Mouse (Mus musculus): ENCODE results near the gene Mki67. TPM values are rescaled to one million over a fixed set of nuclear protein-coding genes. Genes with fewer than 3 reads are reported as not detected.

Mki67 gene
- total RNA-seq, 2 experiments from 2014 or later: 96.2 to 108 TPM

DNA sequence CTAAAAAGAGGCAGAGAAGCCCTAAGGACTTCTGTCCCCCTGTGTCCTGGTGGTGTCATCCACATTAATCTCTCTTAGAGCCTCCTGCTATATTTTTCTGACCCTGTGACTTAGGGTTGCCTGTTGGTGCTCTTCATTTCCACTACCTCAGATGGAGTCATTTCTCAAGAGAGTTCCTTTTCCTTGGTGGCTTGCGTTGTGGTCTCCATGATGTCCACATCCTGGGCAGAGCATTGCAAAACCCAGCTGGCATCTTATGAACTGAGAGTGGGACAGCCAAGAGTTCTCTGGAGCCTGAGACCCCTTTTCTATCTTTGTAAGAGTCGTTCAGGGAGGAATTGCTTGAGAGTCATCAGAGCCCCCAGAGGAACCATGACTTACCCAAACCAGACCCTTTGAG is 49.8 kb downstream of the Mki67 start:
- no peak for DNase-seq

DNA sequence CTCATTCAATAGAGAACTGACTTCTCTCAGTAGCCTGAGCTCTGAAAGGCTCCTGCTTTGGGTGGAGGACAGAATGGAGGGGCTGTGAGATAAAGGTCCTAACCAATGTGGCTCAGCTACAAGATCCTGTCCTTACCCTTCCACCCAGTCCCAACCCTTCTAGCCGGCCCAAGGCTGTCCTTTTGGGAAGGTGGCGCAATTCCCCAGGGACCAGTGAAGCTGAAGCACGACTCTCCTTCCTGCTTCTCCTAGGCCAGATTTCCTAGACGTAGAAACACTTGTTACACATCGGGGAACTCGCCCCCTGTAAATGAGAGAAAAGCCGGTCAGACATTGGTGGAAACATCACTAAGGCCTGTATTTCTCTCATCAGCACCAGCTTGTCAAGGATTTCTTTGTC is 52.0 kb downstream of the Mki67 start:
- no peak for DNase-seq

DNA sequence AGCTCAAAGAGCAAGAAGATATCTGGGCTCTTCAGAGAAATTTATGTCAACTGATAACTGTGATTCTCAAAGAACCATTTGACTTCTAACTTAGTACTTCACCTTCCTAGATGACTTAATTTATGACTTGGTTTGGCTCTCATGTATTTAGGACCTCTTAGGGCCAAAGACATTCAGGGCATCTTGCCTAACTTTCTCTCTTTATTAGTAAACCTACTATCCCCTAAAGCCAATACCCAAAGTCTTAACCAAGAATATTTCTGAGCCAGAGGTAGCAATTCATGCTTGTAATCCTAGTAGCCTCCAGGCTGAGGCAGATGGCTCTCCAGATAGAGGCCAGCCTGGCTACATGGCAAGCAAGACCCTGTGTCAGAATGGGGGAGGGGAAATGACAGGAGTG is 55.8 kb downstream of the Mki67 start:
- DNase-seq: no peak

DNA sequence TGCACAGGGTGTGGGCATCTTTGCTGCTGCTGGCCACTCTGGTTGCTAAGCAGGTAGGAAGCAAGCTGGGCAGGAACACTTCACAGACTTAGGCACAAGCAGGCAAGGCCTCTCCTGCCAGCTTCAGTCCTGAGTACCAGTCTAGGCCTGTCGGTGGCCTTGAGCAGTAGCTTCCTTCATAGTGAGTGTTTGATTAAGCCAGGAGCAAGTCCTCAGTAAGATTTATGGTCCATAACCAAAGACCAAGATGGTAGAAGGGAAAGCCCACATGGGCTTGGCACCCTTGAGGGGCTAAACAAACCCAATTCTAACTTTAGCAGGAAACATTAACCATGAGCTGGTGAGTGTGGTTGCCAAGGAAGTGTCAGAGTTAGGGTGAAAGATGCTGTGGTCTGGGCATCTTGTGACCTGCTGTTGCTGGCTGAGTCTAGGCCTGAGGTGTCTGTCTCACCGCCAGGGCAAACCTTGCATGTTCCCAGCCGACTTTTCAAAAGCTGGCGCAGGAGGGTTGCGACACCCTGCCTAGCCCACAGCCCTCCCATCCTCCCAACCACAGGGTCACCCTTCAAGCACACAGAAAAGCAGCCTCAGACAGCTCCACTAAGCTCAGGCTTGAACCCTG is 56.7 kb downstream of the Mki67 start:
- DNase-seq: no peak

DNA sequence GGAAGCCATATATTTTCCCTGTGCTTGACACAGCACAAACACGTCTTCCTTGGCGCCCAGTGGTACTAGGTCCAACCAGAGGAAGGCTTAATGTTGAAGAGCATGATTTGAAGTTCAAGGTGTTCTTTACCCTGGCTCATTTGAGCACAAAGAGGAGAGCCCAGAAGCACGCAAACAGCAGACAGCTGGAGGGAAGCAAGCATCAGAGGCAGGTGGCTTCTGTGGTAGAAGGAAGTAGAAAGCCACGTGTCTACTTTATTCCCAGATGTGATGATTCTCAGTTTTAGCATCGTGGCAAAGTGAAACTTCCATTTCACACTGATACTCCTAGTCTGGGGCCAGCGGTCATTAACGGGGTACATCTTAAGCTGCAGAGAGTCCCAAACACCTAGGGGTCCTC is 58.0 kb downstream of the Mki67 start:
- no peak for DNase-seq

DNA sequence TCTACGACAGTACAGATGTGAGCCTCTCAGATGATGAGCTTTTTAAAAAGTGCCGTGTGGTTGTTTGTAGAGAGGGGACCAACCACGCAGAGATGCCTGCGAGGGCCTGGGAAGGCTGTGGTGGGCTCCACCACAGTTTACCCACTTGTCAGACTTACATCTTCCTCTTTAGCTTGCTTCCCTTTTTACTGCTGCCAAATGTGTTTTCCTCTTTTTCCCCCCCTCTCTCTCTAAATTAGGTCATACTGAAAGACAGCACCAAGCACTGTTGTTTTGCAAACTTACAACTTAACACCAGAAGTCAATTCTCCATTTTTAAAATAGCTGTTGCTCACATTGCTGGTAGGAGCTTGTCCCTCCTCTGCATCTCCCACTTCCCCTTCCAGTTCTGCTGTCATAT is 61.0 kb downstream of the Mki67 start:
- DNase-seq: no peak

DNA sequence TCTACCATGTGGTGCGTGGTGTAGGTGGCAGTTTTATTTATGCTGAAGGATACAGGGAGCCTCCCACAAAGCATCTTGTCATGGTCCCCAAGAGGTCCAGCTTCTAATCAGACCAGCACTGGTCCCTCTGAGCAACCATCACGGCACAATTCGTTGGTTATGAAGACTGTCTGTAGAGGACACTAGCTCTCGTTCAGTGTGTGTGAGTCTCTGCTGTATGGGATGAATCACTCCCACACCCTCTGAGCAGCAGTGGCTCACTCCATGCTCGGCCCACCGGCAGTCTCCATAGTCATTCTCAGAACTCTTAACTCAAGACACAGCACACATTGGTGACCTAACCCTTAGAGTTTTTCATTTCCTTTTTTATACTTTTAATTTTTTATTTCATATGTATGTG is 61.9 kb downstream of the Mki67 start:
- DNase-seq: no peak

DNA sequence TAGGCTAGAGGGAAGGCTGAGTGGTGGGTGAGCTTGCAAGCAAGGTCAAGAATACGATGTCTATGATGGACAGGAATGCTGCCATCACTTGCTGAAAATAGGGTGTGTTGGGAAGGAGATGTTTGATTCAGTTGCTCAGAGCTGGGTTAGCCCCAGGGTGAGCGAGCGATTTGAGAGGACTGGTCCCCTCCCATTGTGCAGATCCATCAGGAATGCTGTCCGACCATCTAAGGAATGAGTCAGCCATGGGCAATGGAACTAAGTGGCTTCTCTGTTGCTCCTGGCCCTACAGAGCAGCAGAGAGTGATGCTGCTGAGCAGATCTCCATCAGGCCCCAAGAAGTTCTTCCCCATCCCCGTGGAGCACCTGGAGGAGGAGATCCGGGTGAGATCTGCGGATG is 62.6 kb downstream of the Mki67 start:
- DNase-seq: no peak

DNA sequence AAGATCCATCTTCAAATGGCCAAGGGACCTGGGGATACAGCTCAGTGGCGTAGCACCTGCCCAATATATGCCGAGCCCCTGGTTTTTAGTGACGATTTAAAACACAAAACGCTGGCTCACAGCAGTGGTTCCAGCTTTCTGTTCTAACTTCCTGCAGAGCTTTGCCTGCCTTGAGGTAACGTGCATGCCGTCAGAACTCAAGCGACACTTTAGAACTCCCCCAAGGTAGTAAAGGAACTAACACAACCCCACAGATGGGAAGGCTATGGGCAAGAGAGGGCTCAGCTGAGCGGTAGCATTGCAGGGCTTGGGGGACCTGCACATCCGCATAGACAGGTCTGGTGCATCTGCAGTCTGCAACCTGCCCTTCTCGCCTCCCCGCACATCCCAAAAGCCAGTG is 63.4 kb downstream of the Mki67 start:
- no peak for DNase-seq

DNA sequence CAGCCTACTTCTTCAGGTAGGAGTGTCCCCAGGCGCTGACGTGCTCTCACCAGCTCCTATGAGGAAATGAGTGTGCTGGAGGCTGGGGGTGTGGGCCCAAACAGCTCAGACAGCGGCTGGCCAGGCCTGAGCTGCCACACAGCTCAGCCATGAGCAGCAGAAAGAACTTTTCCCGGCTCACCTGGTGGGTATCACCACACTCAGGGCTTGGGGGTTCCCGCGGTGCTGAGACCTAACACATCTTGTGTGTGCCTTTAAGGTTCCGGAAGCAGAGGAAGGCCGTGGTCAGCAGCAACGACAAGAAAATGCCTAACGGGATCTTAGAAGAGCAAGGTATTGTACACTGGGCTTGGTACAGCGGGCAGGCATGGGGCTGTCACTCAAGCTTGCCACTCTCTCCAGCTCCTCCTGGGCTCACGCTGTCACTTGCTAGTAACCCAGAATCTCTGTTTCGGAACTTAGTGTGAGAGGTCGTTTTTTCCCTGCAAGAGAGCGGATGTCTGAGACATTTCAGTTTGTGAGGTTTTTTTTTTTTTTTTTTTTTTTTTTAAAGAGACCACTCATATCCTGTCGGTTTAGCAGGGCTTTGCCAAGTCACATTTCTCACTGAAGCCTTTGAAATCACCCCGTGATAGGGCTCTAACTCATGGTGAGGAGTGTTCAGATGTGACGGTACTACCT is 64.2 kb downstream of the Mki67 start:
- DNase-seq: no peak

DNA sequence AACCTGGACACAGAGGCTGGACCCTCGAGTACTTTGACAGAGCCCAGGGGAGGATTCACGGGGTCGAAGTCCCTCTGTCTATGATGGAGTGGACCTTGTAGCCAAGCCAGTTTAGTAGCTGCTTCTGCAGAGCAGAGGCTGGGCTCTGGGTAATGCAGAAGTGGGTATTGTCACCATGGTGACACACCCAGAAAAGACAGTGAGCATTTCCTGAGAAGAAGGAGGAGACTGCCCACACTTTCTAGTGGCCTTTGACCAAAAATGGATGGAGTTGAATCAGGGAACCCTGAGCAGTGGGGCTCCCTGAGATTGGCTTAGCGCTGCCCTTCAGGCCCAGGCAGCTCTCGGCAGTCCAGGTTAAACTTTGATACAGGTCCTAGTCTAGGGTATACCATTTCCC is 66.1 kb downstream of the Mki67 start:
- no peak for DNase-seq

DNA sequence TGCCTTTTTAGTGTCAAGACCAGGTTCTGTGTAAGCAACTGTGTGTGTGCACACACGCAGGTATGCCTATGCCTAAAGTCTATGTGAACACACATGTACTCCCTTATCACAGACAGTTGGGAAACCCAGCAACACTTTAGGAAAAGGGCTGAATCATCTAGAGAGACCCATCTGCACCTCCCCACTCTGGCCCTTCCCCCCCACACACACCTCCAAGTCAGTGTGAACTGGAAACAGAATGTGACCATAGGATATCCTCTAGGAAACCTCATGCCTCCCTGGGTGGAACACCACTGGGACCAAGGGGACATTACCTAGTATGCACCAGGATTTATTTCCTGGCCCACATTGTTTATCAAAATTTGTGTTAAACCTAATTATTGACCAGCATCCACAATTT is 66.9 kb downstream of the Mki67 start:
- no peak for DNase-seq

DNA sequence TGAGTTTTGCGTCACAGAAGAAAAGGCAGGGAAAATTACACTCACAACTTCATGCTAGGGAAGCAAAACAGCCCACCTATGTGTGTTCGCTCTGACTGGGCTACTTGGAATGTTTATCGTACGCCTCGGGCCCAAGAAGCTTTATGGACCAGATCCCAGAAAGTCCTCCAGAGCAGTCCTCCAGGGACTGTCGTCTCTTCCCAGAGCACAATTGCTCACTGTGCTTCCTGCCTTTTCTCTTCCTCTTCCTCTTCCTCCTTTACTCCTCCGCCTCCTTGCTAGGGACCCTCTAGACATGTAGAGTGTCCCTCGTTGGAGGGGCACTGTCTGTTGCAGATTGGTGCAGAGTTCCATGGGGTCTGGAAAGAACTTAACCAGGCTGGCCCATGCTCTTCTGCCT is 67.3 kb downstream of the Mki67 start:
- DNase-seq: no peak

DNA sequence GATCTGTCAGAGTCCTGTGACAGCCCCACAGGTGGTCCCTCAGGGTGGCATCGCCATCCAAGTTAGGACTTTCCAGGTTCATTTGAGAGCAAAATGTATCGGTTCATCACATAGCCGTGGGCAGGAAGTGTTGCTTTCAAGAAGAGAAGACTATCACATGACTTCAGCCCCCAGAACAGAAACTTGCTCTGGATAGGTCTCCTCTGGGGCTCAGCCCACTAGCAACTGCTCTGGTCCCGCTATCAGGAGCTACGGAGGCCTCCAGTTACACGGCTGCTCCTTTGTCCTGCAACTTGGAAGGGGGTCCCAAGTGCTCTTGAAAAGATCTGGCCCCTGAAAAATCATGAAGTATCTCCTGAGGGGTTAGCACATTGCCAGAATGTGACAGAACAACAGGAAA is 69.2 kb downstream of the Mki67 start:
- DNase-seq: no peak

DNA sequence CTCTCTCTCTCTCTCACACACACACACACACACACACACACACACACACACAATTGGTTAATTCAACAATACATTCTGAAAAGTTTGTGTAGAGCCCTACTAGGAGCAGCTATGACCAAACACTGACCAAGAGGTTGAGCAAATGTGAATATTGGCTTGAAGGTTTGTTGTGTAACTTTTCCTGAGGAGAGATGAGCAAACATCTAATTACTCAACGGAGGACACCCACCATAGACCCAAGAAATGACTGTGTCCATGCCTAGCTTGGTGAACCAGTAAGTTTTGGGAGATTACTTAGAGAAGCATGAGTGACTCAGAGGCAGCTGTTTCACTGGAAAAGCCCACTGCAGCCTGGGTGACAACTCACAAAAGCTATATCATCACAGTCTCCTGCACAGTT is 71.7 kb downstream of the Mki67 start:
- no peak for DNase-seq

DNA sequence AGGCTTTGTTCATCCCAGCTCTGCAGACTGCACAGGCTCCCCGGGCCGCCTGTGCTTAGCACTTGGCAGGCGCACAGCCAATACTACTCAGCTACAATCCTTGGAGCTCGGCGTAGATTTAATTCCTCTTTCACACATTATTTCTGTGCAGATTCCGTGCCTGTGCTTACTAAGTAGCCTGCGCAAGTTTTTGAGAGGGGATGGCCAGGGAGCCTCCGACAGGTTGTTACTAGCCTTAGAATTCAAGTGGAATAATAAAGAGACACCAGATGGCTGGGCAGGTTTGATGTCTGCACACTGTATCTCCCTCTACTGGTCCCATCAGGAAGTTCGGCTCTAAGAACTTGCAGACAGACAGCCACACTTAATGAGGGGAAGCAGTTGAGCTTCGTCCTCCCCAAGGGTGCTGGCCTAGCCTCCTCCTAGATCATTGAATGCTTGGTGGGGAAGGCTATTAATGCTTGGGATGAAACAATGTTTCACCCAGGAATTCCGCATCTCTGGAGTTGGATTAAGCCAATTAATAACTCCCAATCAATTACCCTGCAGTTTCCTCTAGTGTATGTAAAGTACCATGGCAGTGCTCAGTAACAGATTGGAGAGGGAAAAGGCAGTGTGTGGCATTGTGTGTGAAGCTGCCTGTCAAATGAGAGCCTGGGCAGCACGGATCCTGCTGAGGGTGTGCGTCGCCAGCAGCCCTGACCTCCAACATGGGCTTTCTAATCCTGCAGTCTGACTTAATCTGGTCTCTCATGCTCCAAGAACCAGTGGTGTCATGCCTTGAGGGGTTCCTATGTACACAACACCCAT is 74.3 kb downstream of the Mki67 start:
- peak; percentile 55 for DNase-seq

Other genes with a start within 250 kb of the Mki67 start
- gene Clrn3, start 187.7 kb downstream of the Mki67 start, total RNA-seq (2021): not detected
- gene Ptpre, start 178.9 kb downstream of the Mki67 start, total RNA-seq (2021): 1 to 10 TPM; 6.0 to 6.4 TPM